11 mouse cellular contexts compared by ENCODE assay signal in genomic region chr2:125428811-125429438, GRCm38 (mm10).
A peak's percentile ranks its signal among the peaks of the same experiment; 100 is the strongest.
DNase-seq lines count a peak whose midpoint lies in the region; ATAC-seq and TF ChIP-seq lines count a peak whose summit lies in the region.
"Had no signal": no experiment of that assay in that cellular context is flagged by ENCODE, and none has a peak within 500 bp of the region (broad histone marks: within the 10 kb centered on the region; RNA-seq: fewer than 3 reads in every experiment).

No protein-coding gene starts in this region.

- no peak overlapping the region for H3K4me3 ChIP-seq in cerebellum, adult 2 months (replicated peaks; ENCODE audit: insufficient read depth, low read depth, low read length)
- no peak overlapping the region for H3K4me3 ChIP-seq in kidney, embryonic 14.5 days (ENCODE audit: low read length)
- H3K4me3 ChIP-seq: midbrain, embryonic 10.5 days had no signal

- no peak for TF ChIP-seq CTCF in cerebellum, adult 2 months (IDR thresholded peaks at IDR 0.05; ENCODE audit: borderline replicate concordance, insufficient read depth, low read depth, low read length)

- H3K27me3 ChIP-seq in cerebellum, adult 2 months (ENCODE audit: control insufficient read depth, insufficient read depth, low read length) = no peaks in the 10 kb centered on the region
- H3K27me3 ChIP-seq in kidney, embryonic 14.5 days (ENCODE audit: control insufficient read depth, insufficient read depth, low read length) = no peaks in the 10 kb centered on the region

- peak; percentile 25 to 44 for DNase-seq in cerebellum, adult 2 months
- DNase-seq in cerebellum, adult 11 months = no peak
- DNase-seq in kidney, adult 8-10 months = peak; percentile 28 to 33
- peak; percentile 57 for DNase-seq in gastrocnemius, postnatal 10 days
- DNase-seq in lung, postnatal 14 days = peak; percentile 26
- DNase-seq in testis, postnatal 14 days (ENCODE audit: low spot score) = no peak
- no peak for DNase-seq in layer of hippocampus, adult 9-11 months
- DNase-seq: B cell, adult 2 months had no signal

- 15% methylated on average over 10 of the region's 10 CpGs for WGBS in cerebellum, adult 2 months
- whole genome bisulfite sequencing in kidney, embryonic 14.5 days = 79% methylated on average over 10 of the region's 10 CpGs

- no peaks in the 10 kb centered on the region for H3K36me3 ChIP-seq in kidney, embryonic 14.5 days (ENCODE audit: control insufficient read depth, insufficient read depth, low read length)
- H3K36me3 ChIP-seq: midbrain, embryonic 10.5 days had no signal

- H3K4me2 ChIP-seq in kidney, embryonic 14.5 days (replicated peaks; ENCODE audit: low read depth, low read length) = no peak overlapping the region

- TF ChIP-seq POLR2A in cerebellum, adult 2 months (IDR thresholded peaks at IDR 0.05; ENCODE audit: borderline replicate concordance, insufficient read depth, low read length) = no peak

- no peaks in the 10 kb centered on the region for H3K9me3 ChIP-seq in kidney, embryonic 14.5 days (ENCODE audit: control insufficient read depth, low read length)
- H3K9me3 ChIP-seq: midbrain, embryonic 10.5 days had no signal

- H3K9ac ChIP-seq in kidney, embryonic 14.5 days (ENCODE audit: low read depth, low read length) = no peak overlapping the region

- no peak overlapping the region for H3K27ac ChIP-seq in cerebellum, adult 2 months (ENCODE audit: insufficient read depth, low read length)
- H3K27ac ChIP-seq in kidney, embryonic 14.5 days (ENCODE audit: low read depth, low read length) = no peak overlapping the region
- H3K27ac ChIP-seq: kidney, postnatal 0 days; midbrain, embryonic 10.5 days had no signal

- no peak for ATAC-seq in kidney, embryonic 14.5 days (ENCODE audit: low FRiP score, low TSS enrichment)

- no peaks in the 10 kb centered on the region for H3K4me1 ChIP-seq in cerebellum, adult 2 months (ENCODE audit: control insufficient read depth, insufficient read depth, low read length)
- no peaks in the 10 kb centered on the region for H3K4me1 ChIP-seq in kidney, embryonic 14.5 days (ENCODE audit: control insufficient read depth, insufficient read depth, low read length)
- H3K4me1 ChIP-seq: midbrain, embryonic 10.5 days had no signal

Comparison
In these comparisons a context has a peak if more than half of its experiments do, and no peak if none do; other contexts are left out.
1. DNase-seq: peak in cerebellum, adult 2 months (2 of 2), kidney, adult 8-10 months (2 of 2), gastrocnemius, postnatal 10 days (single experiment) and lung, postnatal 14 days (single experiment); none in cerebellum, adult 11 months (single experiment), testis, postnatal 14 days (single experiment) and layer of hippocampus, adult 9-11 months (single experiment).